Mouse (Mus musculus) liver, embryonic 11.5 days (tissue): ENCODE data around the gene Gap43. TPM values are rescaled to one million over a fixed set of nuclear protein-coding genes. Genes with fewer than 3 reads are reported as not detected.
A peak's percentile ranks its signal among the peaks of the same experiment; 100 is the strongest.

Source experiments
- ATAC-seq: fragments of 200-750 bp; cut with Nextera tagmentation; replicated peaks from 2 replicates; pipeline ENCODE4 v1.8.0; 2017; ENCODE audit warnings: moderate number of reproducible peaks, mild to moderate bottlenecking, moderate TSS enrichment, moderate library complexity; ENCODE audit not compliant: low FRiP score
- DNase-seq: peaks from one replicate; pipeline ENCODE4 v3.0.0-alpha.2; 2017; ENCODE audit warnings: low spot score
- H3K27ac ChIP-seq: fragments of 300-500 bp; sonication (generic); 2 replicates; pipeline ENCODE4 v1.5.1; 2014; ENCODE audit warnings: mild to moderate bottlenecking, low read depth, low read length, control low read depth
- H3K27me3 ChIP-seq: fragments of 300-500 bp; sonication (generic); replicated peaks from 2 replicates; pipeline ENCODE4 v1.6.1; 2014; ENCODE audit warnings: low read length, mixed read lengths; ENCODE audit not compliant: control insufficient read depth, insufficient read depth
- H3K36me3 ChIP-seq: fragments of 300-500 bp; sonication (generic); 2 replicates; pipeline ENCODE4 v1.6.1; 2014; ENCODE audit warnings: mild to moderate bottlenecking, low read length, moderate library complexity, mixed read lengths; ENCODE audit not compliant: control insufficient read depth, insufficient read depth
- H3K4me1 ChIP-seq: fragments of 300-500 bp; sonication (generic); replicated peaks from 2 replicates; pipeline ENCODE4 v1.6.1; 2014; ENCODE audit warnings: low read length, mixed read lengths; ENCODE audit not compliant: control insufficient read depth, insufficient read depth
- H3K4me2 ChIP-seq: fragments of 300-500 bp; sonication (generic); 2 replicates; pipeline ENCODE4 v1.6.1; 2014; ENCODE audit warnings: mild to moderate bottlenecking, control low read depth, moderate library complexity
- H3K4me3 ChIP-seq: fragments of 300-500 bp; sonication (generic); 2 replicates; pipeline ENCODE4 v1.5.1; 2014; ENCODE audit warnings: low read depth, low read length, control low read depth
- H3K9ac ChIP-seq: fragments of 300-500 bp; sonication (generic); 2 replicates; pipeline ENCODE4 v1.6.1; 2014; ENCODE audit warnings: low read depth, low read length, control low read depth
- H3K9me3 ChIP-seq: fragments of 300-500 bp; sonication (generic); 2 replicates; pipeline ENCODE4 v1.6.1; 2016; ENCODE audit warnings: low read length, inconsistent platforms, mixed read lengths; ENCODE audit not compliant: control insufficient read depth
- WGBS: fragments of 180-500 bp; shearing (Covaris S2); extraction: QIAGEN DNeasy Blood & Tissue Kit; methylation state at CpG from one replicate; pipeline ENCODE4 v1.1.7; 2014; 5-methylcytosine and 5-hydroxymethylcytosine counted together
- polyA plus RNA-seq: library from polyadenylated mRNA; unstranded; fragments of >200 nt; fragmentation: Nextera tagmentation; extraction: Ambion mirVana; gene quantifications from 2 replicates; pipeline ENCODE4 v1.2.1, GENCODE M21; 2014

Gap43 gene
- polyA plus RNA-seq, 1 experiment from 2014 or later = 20.3 TPM

GRCm38 (mm10) chr16:42319365-42319764 is 21.1 kb downstream of the Gap43 start:
- Histone ChIP-seq H3K9ac (no peak overlapping the region), H3K4me2 (no peak overlapping the region), H3K36me3 (no peaks in the 10 kb centered on the region), H3K4me1 (no peaks in the 10 kb centered on the region), H3K4me3 (no peak overlapping the region), H3K9me3 (no peaks in the 10 kb centered on the region), H3K27me3 (no peaks in the 10 kb centered on the region), H3K27ac (no peak overlapping the region)
- ATAC-seq (no peak), DNase-seq (no peak)
- 72% methylated on average over 5 of the region's 5 CpGs for WGBS

DNA sequence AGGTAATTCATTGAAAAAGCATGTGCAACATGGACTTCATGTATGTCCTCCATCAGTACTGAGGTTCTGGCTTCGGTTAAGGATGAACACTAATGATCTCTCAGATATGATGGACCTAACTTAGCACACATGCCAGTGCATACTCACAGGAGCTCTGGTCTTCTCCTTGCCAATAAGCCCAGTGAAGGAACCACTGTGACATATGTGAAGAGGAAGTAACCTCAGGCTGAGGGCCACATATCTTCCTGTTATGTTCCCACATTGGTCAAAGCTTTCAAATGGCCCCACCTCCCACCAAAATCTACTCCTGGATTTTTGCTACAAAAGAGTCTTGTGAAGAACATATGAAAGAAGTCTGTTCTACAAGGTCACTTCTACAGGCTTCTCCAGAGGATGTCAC is 28.3 kb downstream of the Gap43 start:
- no peak overlapping the region for H3K27ac ChIP-seq
- no peak overlapping the region for H3K9ac ChIP-seq
- no peaks in the 10 kb centered on the region for H3K9me3 ChIP-seq
- no peak for DNase-seq
- H3K4me3 ChIP-seq = no peak overlapping the region
- no peak for ATAC-seq
- H3K4me1 ChIP-seq = no peaks in the 10 kb centered on the region
- H3K36me3 ChIP-seq = no peaks in the 10 kb centered on the region
- H3K27me3 ChIP-seq = no peaks in the 10 kb centered on the region
- no peak overlapping the region for H3K4me2 ChIP-seq
- 79% methylated on average over 1 of the region's 1 CpGs for WGBS

- H3K4me2 ChIP-seq = no peak overlapping the region
Measured at GRCm38 (mm10) chr16:42308761-42309160, 31.7 kb downstream of the Gap43 start.

DNA sequence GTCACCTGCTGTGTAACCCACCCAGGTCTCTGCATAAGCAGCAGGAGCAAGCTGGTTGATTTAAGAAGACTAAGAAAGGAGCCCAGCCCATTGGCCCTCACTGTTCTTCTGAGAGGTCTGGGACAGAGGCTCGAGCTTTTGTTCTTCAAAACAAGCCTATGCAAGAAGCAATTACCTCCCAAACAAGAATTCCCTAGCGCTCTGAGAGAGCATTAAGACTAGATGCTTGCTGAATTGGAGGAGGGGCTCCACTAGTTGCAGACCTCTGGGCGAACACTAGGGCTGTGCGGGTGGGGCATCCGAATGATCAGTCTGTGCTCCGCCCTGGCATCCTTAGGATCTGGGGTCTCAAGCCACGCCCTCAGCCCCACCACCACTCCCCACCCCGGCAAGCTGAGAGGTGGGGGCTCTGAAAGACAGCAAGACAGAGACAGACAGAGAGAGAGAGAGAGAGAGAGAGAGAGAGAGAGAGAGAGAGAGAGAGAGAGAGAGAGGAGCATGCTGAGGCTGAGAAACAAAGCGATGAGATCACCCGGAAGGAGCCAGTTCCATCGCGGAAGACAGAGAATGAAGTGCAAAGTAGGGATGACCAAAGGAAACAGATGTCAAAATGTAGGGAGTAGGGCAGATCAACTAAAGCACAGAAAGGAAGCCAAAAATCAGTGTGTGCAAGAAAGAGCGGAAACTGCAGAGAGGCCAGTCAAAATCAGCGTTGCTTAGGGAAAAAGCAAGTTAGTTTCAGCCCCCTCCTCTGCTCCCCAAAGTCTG is 34.3 kb downstream of the Gap43 start:
- no peaks in the 10 kb centered on the region for H3K9me3 ChIP-seq
- H3K36me3 ChIP-seq = no peaks in the 10 kb centered on the region
- peak overlapping the region; percentile 25 for H3K27ac ChIP-seq
- ATAC-seq = peak; percentile 65
- no peaks in the 10 kb centered on the region for H3K4me1 ChIP-seq
- peak overlapping the region; percentile 43 for H3K4me2 ChIP-seq
- 0 out of 2 replicates have a peak overlapping the region, but pooled peaks have one; percentile 8 for H3K4me3 ChIP-seq
- no peaks in the 10 kb centered on the region for H3K27me3 ChIP-seq
- H3K9ac ChIP-seq = no peak overlapping the region; the same call in 1 of the 2 replicates
- DNase-seq = peak; percentile 48
- 4% methylated on average over 14 of the region's 14 CpGs for WGBS

More at GRCm38 (mm10) chr16:42308761-42309160, 31.7 kb downstream of the Gap43 start:
- no peaks in the 10 kb centered on the region for H3K36me3 ChIP-seq
- no peak overlapping the region for H3K27ac ChIP-seq
- 69% methylated on average over 1 of the region's 1 CpGs for WGBS
- no peaks in the 10 kb centered on the region for H3K4me1 ChIP-seq
- H3K9me3 ChIP-seq = no peaks in the 10 kb centered on the region
- DNase-seq (no peak), ATAC-seq (no peak)
- no peak overlapping the region for H3K9ac ChIP-seq
- no peak overlapping the region for H3K4me3 ChIP-seq
- H3K27me3 ChIP-seq = no peaks in the 10 kb centered on the region

- H3K4me1 ChIP-seq = no peaks in the 10 kb centered on the region
- ATAC-seq (no peak), DNase-seq (no peak)
- no peak overlapping the region for H3K9ac ChIP-seq
- no peak overlapping the region for H3K4me3 ChIP-seq
- H3K9me3 ChIP-seq = no peaks in the 10 kb centered on the region
- no peaks in the 10 kb centered on the region for H3K27me3 ChIP-seq
- WGBS = 78% methylated on average over 6 of the region's 6 CpGs
- no peak overlapping the region for H3K27ac ChIP-seq
- no peak overlapping the region for H3K4me2 ChIP-seq
- no peaks in the 10 kb centered on the region for H3K36me3 ChIP-seq
Measured at GRCm38 (mm10) chr16:42303461-42303860, 37.0 kb downstream of the Gap43 start.

- DNase-seq = no peak
- no peaks in the 10 kb centered on the region for H3K36me3 ChIP-seq
- H3K9me3 ChIP-seq = no peaks in the 10 kb centered on the region
- WGBS = 73% methylated on average over 5 of the region's 5 CpGs
- H3K27me3 ChIP-seq = no peaks in the 10 kb centered on the region
- H3K4me1 ChIP-seq = no peaks in the 10 kb centered on the region
- no peak overlapping the region for H3K27ac ChIP-seq
- no peak overlapping the region for H3K9ac ChIP-seq
- ATAC-seq = no peak
- no peak overlapping the region for H3K4me2 ChIP-seq
- H3K4me3 ChIP-seq = no peak overlapping the region
Measured at GRCm38 (mm10) chr16:42294481-42294880, 46.0 kb downstream of the Gap43 start.

DNA sequence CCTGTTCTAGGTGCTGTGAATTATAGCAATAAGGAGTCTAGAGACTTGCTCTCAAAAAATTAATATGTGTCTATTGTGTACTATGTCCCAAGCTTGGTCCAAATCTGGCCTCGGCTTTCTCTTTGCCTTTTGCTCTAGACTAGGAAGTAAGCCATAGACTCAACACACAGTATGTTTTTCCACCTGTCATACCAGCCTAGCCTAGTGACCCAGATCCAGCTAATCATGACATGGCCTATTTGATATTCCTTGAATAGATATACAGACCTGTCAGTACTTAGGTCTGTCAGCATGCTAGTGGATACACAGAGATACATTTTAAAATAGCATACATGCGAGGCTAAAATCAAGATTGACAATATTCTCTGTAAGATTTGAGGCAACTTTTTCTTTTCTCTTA is 46.4 kb downstream of the Gap43 start:
- Histone ChIP-seq H3K27ac (no peak overlapping the region), H3K4me3 (no peak overlapping the region), H3K27me3 (no peaks in the 10 kb centered on the region), H3K9me3 (no peaks in the 10 kb centered on the region), H3K36me3 (no peaks in the 10 kb centered on the region), H3K4me2 (no peak overlapping the region), H3K4me1 (no peaks in the 10 kb centered on the region), H3K9ac (no peak overlapping the region)
- WGBS = 79% methylated on average over 2 of the region's 2 CpGs
- DNase-seq = no peak
- no peak for ATAC-seq

GRCm38 (mm10) chr16:42291572-42291971 is 48.9 kb downstream of the Gap43 start:
- Histone ChIP-seq H3K27me3 (no peaks in the 10 kb centered on the region), H3K9me3 (no peaks in the 10 kb centered on the region), H3K27ac (no peak overlapping the region), H3K36me3 (no peaks in the 10 kb centered on the region), H3K4me3 (no peak overlapping the region), H3K9ac (no peak overlapping the region), H3K4me2 (no peak overlapping the region), H3K4me1 (no peaks in the 10 kb centered on the region)
- ATAC-seq (no peak), DNase-seq (no peak)
- WGBS = 68% methylated on average over 8 of the region's 8 CpGs

DNA sequence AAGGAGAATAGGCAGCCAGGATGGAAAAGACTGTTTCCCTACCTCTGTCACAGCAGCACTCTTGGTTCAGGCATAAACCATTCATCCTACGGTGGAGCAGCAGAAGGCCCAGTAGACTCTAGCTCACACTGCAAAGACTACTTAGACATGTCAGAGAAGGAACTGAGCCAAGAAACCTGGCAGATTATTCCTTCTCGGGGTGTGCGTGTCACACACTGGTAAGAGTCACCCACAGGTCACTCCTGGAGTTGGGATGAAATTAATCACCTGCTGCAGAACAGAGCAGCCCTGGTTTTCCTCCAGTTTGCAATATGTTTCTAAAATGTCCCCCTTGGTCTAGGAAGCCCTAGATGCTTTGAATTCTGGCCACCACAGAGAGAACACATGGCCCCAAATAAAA is 56.4 kb downstream of the Gap43 start:
- H3K9ac ChIP-seq = no peak overlapping the region
- no peaks in the 10 kb centered on the region for H3K4me1 ChIP-seq
- 74% methylated on average over 3 of the region's 3 CpGs for WGBS
- H3K27me3 ChIP-seq = no peaks in the 10 kb centered on the region
- no peaks in the 10 kb centered on the region for H3K36me3 ChIP-seq
- no peak overlapping the region for H3K27ac ChIP-seq
- no peak overlapping the region for H3K4me2 ChIP-seq
- H3K4me3 ChIP-seq = no peak overlapping the region
- DNase-seq = no peak
- ATAC-seq = no peak
- no peaks in the 10 kb centered on the region for H3K9me3 ChIP-seq
